Mouse (Mus musculus) adrenal gland, postnatal 36 days (tissue): ENCODE results near the gene Ubqln1. TPM values are rescaled to one million over a fixed set of nuclear protein-coding genes. Genes with fewer than 3 reads are reported as not detected.

Experiments
- DNase-seq, 2 experiments: peaks; one replicate each; pipeline ENCODE4 v3.0.0; 2021; ENCODE audit warnings: mixed read lengths in 1 of 2
- total RNA-seq, 2 experiments: library from RNA; stranded (reverse); gene quantifications; 2 replicates each; pipeline ENCODE4 v1.2.3; 2021

Ubqln1 gene
- total RNA-seq, 2 experiments from 2014 or later: 123 to 141 TPM

DNA sequence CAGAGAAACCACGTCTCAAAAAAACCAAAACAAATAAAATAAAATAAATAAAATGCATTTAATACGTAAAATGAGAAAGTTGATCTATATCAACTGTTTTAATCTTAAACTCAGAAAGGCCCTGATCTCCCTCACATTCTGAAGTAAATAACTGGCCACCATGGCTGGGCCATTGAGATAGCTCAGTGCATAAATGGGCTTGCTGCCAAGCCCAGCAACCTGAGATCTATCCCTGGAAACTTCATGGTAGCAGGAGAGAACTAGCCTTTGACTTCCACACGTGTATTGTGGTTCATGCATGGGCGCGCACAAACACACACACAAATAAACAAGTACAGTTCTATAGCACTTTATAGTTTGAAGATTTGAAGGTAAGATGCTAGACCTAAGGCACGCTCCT lies 14.1 kb downstream of the Ubqln1 start:
- no peak for DNase-seq

DNA sequence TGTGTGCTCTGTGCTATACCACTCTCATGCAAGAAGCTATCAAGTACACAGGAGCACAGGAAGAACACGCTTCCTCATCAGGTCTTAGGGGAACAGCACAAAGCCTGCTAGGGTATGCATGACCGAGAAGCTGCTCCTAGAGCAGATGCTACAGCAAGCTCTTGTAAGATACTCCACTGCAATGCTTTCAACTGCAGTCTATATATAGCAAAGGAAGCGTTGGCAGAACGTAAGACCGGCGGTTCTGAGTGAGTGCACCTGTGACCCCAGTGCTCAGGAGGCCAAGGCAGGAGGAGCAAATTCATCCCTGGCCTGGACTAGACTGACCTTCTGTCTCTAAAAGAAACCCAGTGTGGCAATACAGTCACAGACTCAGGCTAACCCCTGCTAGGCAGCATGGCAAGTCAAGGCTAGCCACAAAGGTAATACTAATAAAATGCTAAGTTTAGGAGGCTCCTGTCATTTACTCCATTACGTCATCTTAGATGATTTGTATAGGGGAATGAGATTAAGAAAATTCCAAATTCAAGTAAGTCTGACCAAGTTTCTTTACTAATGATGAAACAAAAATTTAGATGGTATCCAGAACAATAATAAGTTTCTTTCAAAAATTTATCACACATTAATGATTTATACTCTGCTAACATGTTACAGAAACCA lies 17.3 kb downstream of the Ubqln1 start:
- no peak for DNase-seq

DNA sequence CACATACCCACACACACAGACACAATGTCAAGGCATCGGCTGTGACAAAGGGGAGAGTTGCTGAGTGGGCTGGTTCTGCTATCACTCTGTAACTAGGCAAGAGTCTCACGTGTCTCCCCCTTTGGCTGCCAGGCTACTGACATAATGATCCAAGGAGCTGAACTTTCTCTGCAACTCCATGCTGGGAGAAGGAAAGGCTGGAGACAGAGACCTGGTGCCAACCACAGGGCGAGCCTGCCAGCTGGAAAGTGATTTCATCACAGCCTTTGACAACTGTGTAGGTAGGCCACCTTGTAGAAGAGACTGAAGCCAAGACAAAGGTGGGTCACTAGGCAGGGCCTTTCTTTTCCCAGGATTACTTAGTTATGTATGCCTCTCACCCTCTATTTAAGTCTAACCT lies 18.2 kb downstream of the Ubqln1 start:
- DNase-seq: peak in 1 of 2 experiments; percentile 60

DNA sequence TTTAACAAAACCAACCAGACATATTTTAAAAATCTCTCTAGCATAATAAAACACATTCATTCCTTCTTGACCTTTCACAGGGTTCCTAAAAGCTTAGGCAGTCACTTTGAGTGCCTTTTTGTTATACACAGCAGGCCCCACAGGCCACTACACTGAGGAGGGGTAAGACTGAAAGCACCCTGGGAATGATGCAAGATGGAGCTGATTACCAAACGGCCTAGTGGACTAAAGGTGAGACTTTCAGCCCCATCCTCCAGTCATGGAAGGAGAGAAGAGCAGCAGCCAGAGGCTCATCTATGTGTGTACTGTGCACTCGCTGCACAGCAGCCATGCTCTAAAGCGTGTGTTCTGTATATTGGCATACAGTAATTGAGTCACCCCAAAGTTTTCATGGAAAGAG lies 20.5 kb downstream of the Ubqln1 start:
- DNase-seq: no peak

DNA sequence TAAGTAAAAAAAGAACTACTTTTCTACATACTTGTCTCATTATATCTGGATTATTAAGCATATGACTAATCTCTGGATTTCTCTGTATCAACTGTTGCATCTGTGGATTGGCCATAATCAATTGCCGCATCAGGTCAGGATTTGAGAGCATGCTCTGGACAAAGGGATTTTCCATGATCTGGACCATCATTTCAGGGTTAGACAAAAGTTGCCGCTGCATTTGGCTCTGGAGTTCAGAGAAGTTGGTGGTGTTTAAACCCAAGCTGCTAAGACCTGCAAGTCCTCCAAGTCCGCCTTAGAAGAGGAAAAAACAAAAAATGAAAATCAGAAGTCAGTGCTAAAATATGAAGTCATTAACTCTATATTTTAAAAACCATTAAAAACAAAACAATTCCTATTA lies 22.2 kb downstream of the Ubqln1 start:
- no peak for DNase-seq

DNA sequence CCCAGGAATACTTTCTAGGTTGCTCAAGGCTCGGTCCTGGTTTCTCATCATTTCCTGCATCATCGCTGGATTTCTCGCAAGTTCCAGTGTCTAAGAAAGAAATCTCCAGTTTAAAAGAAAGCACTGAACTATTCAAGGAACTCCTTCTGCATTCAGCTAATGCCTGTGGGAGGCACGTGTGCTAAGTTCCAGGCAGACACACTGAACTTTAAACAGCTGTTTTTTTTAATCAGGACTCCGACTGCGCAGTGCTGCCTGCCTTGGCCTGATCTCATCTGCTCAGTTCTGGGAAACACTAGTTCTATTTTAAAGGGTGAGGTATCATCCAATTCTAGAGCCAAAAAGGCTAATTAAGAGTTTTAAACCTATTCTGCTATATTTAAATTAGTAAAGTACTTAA lies 23.3 kb downstream of the Ubqln1 start:
- no peak for DNase-seq

DNA sequence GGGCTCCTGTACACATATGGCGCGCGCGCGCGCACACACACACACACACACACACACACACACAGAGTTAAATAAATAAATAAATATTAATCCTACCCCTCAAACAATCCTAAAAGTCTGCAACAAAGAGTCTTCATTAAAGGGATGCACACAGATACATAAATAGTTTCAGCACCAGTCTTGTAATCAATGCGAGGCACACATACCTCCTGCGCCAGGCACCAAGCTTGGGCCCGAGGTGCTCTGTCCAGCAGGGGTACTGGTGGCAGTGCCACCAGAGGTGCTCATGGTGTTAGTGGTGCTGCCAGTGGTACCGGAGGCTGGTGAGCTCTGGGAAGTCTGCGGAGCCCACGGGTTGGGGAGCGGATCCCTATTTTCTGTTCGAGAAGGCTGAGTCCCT lies 23.9 kb downstream of the Ubqln1 start:
- no peak for DNase-seq

DNA sequence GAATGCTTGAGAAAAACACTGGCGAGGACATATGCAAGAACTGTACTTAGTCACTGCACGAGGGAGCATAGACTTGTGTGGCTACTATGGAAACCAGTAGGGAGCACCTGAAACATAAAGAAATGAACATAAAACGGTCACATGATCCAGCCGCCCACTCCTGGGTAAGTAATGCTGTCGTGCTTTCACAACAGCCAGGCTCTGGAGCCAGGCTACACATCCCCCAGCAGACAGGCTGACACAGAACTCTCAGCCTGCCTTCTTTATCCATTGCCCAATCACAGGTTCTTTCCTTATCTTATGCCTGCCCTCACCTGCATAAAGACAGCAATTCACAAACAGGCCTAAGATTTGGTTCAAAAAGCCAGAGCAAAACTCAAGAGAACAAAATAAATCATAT lies 26.0 kb downstream of the Ubqln1 start:
- DNase-seq: no peak

DNA sequence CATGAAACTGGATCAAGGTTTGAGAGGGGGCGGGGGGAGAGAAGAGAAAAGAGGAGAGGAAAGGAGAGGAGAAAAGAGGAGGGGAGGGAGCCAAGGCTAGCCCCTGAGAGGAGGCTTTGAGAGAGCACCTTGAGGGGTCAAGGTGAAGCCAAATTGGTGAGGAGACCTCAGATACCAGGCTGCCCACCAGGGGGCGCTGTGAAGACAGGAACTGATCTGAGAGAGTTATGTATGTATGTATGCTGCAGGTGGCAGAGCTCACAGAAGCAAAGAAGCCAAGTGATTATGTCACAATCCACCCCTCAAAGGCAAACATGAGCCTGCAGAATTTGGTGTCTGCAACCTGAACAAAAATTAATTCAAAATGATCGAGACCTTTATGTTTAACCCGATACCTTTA lies 27.0 kb downstream of the Ubqln1 start:
- peak; percentile 87 to 92 for DNase-seq

DNA sequence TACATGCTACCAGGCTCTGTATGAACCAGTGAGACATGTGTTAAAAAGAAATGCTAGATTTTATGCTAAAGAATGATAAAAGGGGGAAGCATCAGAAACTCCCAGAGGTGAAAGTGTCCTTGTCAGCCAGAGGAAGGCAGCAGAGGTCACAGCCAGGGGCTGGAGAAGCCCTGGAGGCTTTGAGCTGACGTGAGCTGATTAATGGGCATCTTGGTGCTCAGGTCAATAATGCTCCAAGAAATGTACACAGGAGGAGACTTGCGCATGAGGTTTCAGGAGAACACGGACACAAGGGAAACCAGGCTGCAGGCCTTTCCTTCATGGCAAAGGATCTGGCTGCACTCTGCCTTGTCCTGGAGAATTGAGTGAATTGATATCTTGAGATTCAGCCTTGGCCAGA lies 27.7 kb downstream of the Ubqln1 start:
- DNase-seq: no peak

DNA sequence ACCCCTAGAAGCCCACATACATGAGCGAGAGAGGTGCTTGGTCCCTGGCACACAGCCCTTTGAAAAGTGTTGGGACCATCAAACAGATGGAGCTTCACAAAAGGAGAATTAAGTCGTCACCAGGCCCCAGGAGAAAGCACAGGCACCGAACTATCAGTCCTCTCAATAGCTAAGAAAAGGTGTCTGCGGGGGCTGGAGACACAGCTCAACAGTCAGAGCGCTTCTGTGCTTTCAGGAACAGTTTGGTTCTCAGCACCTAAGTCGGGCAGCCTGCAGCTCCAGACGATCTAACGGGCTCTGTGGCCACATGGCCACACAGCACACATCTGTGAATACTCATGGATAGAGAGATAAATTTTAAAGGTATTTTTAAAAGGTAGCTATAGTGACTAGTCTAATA lies 29.2 kb downstream of the Ubqln1 start:
- DNase-seq: no peak

DNA sequence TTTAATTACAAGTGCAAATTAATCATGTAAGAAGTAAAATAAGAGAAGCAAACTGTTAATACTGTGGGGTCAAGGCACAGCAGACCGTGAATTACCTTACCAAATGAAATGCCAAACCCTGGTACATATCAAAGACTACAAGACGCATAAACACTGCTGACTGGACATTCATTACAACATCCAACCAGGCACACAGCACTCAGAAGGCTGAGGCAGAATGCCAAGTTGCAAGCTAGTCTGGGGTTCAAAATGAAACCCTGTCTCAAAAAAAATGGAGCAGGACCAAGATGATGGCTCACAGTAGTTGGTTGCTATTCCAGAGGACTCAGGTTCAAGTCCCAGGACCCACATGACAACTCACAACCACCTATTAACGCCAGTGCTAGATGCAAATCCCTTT lies 31.3 kb downstream of the Ubqln1 start:
- peak; percentile 48 to 58 for DNase-seq

DNA sequence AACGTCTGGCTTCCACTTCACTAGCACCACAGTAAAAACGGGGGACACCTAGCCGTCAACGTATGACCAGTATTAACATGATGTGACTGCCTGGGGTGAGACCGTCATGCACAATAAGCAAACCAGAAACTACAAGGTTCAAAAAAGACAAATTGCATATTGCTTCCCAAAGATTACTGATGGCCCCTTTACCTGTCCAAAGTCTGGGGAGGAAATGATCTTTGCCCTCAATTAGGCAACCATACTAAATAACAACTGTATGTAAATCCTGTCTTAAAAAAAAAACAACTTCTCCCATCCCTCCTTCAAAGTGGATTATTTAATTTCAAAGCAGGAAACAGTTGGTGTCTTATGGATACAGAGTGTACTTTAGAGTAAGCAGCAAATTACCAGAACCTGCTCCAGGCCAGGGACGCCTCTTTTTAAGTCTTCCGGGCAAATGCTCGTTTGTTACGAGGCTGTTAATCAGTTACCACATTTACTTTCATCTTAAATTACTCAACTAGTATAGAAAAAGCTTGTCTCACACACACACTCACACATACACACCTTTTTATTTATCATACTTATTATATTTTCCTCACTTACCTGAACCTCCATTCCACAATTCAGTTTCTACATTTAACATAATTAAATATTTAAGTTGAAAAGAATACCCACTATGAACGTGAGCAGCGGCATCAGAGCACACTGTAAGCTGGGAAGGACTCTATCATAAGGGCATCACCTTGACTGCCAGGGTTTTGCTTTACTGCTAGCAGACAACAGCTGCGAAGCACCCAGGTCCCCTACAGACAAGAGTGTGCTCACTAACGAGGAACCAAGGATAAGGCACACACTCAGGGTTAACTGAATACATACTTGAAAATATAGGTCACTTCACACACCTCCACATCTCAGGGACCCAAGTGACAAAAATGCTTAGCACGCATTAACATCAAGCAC lies 33.6 kb downstream of the Ubqln1 start:
- no peak for DNase-seq

DNA sequence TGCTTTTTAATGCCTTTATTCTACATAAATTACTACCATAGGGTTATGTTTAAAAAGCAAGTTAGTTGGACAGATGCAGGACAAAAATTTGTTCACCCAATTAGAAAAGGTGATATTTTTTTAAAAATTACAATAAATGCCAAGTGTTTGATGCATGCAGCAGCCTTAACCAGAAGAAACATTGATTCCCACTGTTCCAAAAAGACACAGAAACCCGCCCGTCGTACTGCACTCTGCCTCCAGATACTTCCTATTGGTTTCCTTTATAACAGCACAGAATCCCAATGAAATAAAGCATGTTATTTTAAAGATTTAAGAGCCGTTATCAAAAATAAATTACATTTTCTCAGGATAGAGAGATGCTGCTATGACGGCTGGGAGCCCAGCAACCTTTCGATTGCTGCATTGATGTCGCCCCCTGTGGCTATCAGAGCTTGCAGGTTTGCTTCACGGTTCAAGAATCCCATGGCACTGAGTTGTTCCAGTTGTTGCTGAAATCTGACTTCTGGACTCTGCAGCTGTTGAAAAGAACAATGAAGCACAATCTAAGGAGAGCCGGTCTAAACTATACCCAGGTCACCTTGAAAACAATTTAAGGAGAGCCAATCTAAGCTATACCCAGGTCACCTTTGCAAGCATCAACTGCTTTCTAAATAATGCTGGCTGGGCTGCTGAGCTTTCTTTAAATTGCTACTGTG lies 37.8 kb downstream of the Ubqln1 start:
- DNase-seq: peak; percentile 90 to 91

DNA sequence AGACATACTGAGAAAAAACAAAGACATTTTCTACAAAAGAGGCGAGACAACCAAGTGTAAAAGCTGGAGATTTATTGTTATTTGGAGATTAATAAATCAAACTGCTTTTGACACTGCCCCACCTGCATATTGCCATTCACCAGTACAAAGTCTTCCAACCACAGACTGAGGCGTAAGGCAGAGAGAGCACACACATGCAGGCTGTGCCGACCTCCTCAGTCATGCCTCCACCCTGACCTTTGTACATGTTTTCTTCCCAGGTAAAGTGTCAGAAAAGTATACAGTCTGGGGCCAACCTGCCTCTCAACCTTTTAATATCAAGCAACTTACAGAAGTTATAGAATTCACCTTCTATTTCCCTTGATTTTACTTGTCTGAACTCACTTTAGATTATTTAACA lies 39.3 kb downstream of the Ubqln1 start:
- no peak for DNase-seq

DNA sequence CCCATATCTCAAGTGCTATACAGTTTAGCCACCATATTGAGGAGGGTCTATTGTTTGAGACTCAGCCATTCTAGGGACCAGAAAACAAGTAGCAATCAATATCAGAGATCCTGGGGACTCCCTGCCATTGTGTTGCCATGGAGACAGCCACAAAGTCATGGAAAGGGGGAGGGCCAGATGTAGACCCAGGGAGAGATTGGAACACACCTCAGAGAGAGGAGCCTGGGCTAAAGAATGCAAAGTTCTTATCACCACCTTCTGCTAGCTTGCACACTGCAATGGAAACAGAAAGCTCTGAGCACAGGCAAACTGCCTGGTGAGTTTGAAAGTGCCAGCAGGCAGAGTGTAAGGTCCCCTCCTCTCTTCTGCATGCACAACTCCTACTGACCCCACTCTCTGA lies 47.3 kb downstream of the Ubqln1 start:
- DNase-seq: no peak

DNA sequence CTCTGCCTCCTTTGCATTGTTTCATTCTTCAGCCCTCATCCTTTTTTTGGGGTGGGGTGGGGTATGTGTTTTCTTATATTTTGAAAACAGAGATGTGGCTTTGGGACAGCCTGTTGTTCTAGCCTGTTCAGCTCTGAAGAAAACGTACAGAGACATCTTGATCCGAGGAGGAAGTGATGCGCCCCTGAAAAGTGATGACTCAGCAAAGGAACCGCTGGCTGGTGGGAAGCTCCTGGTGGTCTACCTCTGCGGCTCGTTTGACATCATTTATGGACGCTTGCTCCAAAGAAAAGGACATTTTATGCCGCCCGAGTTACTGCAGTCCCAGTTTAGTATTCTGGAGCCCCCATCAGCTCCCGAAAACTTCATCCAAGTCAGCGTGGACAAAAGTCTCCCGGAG lies 52.1 kb downstream of the Ubqln1 start:
- no peak for DNase-seq

DNA sequence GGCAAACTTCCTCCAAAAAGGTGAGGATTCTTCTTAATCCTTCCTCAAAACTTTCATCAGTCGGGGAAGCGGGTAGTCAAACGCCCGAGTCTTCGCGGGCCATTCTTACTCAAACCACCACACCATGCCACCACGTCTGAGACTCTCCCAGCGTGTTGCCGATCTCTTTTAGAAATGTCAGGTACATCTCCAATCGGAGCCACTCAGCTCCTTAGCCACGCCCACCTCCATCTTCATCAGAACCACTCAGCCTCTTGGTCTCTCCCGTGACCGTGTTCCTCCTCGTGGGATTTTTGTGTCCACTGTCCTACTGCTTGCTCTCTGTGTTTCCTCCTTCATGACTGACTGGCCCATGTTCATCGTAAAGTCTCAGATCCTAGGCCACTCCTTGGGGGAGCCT lies 54.7 kb downstream of the Ubqln1 start:
- no peak for DNase-seq

DNA sequence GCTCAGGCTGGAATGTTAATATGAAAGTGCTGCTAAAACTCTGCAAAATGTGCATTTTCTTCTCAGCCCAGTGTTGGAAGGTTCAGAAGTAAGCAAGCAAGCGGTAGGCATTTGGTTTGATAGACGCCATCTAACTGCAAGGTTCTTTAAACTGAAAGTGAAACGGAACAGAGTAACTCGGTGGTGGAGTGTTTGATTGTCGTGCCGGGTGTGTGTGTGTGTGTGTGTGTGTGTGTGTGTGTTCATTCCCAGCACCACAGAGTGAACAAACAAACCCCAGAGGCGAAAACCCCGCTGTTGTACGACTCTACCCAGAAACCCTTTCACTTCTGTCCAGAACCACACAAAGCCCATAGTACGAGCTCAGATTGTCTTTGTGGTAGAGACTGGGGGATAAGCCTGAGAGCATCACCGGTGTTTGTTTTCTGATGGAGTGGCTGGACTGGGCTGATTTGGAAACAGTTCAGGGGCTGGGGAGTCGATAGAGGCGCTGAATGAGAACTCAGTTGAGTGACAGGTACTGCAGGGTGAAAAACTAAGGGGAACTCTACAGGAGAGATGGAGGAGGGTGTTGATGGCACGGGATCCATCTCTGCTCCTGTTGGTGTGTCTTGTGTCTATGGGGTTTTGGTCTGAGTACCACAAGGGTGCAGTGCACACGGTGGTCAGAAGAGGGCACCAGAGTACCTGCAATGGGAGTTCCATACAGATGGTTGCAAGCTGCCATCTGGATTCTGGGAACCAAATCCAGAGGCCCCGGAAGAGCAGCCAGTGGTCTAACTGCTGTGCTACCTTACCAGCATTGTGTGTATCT lies 57.1 kb downstream of the Ubqln1 start:
- DNase-seq: peak; percentile 89 to 90

DNA sequence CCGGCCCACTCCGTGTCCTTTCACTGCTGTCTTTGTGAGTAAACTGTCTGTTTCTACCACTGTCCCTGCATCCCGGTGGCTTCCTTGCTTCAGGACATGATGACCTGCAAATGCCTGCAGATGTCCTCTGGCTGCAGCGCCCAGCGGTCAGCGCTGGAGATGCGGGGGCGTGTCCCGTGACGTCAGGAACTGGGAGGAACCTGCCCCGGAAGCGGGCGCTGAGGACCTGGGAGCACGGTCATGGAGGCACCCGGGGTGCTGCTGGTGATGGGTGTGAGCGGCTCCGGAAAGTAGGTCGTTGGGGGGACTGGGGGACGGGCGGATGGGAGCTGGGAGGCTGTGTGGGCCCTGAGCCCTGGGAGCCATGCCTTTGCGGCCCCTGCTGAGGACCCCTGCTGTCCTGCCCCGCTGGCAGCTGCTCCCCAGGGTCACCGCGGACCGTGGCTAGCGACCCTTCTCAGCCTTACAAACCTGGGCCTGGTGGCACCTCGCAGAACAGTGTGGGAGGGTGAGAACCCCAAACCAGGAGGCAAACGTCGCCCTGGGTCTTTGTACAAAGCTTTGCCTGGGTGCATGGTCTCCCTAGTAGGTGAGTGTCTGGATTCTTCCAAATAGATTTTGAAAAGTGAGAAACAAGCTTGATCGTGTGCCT lies 57.9 kb downstream of the Ubqln1 start, which contains the start of gene Idnk:
Idnk (plus strand) TSS at position 203 of the 652 bp plus-strand sequence.
- peak; percentile 97 to 98 for DNase-seq

DNA sequence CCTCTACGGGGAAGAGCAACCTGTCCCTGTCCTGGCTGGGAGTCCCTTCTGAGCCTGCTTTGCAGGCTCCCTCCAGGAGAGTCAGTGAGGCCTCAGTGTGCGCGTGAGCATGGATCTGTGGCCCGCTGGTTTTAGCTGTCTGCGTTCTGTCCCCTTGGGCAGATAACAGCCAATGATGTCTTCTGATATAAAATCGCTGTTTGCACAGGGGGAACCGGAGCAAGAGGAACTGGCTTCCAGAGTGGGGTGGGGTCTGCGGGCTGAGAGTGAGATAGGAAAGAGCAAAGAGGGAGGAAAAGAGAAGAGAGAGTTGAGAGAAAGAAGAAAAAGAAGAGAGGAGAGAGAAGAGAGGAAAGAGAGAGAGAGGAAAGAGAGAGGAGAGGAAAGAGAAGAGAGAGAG lies 58.4 kb downstream of the Ubqln1 start:
- DNase-seq: no peak

DNA sequence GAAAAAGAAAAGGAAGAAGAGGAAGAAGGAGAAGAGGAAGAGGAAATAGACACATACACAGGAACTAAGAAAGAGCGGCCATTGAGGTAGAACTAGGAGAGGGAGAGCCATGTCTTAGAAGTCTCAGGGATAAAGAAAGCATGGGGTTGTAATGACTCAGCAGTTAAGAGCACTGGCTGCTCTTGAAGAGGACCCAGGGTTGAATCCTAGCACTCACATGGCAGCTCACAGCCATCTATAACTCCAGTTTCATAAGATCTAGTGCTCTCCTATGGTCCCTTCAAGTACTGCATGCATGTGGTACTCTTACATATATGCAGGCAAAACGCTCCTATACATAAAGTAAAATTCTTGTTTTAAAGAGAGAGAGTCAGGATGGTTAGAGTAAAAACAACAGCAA lies 59.4 kb downstream of the Ubqln1 start:
- DNase-seq: no peak
